Mouse (Mus musculus): ENCODE results near the gene Rfx4. TPM values are rescaled to one million over a fixed set of nuclear protein-coding genes. Genes with fewer than 3 reads are reported as not detected.

Gene Rfx4
- under 1 TPM in 1 of 2 experiments, not detected in 1; 0.05 TPM for polyA plus RNA-seq (2017; shearing (Covaris generic))

GRCm38 (mm10) chr10:84755786-84756203 is at the start of gene Rfx4:
Rfx4 (plus strand) TSS chr10:84756062.

GRCm38 (mm10) chr10:84916810-84917730 is 161.2 kb downstream of the Rfx4 start, which contains the start of gene Ric8b:
Ric8b (plus strand) TSS chr10:84917616.

Other genes starting within 250 kb of the Rfx4 start
- 1 to 10 TPM in 1 of 2 experiments, under 1 TPM in 1; 0.88 to 1.9 TPM for gene Ckap4, start 222.0 kb upstream of the Rfx4 start, polyA plus RNA-seq (2017; shearing (Covaris generic))
- gene Tcp11l2, start 179.4 kb upstream of the Rfx4 start, polyA plus RNA-seq (2017; shearing (Covaris generic)) = 100 to 1,000 TPM; 147 to 148 TPM
- gene Polr3b, start 133.8 kb upstream of the Rfx4 start, polyA plus RNA-seq (2017; shearing (Covaris generic)) = 10 to 100 TPM; 20.5 to 24.8 TPM
- gene Ric8b, start 161.6 kb downstream of the Rfx4 start, polyA plus RNA-seq (2017; shearing (Covaris generic)) = 10 to 100 TPM in 1 of 2 experiments, 1 to 10 TPM in 1; 9.5 to 10.1 TPM